Mouse (Mus musculus): Measurements from ENCODE around the gene Il9r. TPM values are rescaled to one million over a fixed set of nuclear protein-coding genes. Genes with fewer than 3 reads are reported as not detected.
"Not testable (repeated sequence)": the region's sequence is repeated elsewhere in the genome, so short reads cannot be mapped to it uniquely, and the experiment has no call there.

Gene Il9r
- polyA plus RNA-seq, 1 experiment, result 27.6 TPM

DNA sequence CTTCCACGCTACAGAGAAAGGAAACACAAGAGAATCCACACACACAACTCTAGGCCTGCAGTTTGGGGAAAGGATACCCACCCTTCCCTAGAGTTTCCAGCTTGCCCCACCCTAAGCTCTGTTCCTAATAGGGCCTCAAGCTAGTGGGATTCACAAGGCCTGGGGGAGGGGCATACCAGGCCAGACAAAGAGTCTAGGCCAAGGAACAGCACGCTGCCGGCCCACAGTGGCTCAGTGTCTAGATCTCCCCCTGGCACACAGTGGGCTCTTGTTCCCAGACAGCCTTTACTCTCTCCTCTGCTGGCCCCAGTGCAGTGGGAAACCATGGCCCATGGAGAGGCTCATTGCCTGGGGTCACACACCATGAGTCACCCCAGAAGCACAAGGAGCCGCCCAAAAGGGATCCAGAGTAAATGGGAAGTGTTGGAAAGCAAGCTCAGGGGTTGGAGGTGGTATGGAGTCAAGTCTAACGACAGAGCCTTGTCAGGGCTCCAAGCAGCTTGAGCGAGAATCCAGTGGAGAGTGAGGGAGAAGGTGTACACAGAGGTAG, 18.5 kb upstream of the Il9r start:
- TF ChIP-seq CTCF (IDR thresholded peaks at IDR 0.05; ENCODE audit: extremely low read depth, insufficient read depth, insufficient read length, insufficient replicate concordance) (no peak), POLR2A (IDR thresholded peaks at IDR 0.05; ENCODE audit: low read depth, low read length) (no peak)
- H3K4me3 ChIP-seq (ENCODE audit: extremely low read depth, insufficient read depth, insufficient read length), result no peak overlapping the region
- H3K27ac ChIP-seq (ENCODE audit: insufficient read depth, low read length), result no peak overlapping the region
- DNase-seq (ENCODE audit: low read depth in 1 of 2, low spot score in 2 of 2), result no peak
- peaks cover 12% of the 10 kb centered on the region for H3K27me3 ChIP-seq (ENCODE audit: control insufficient read depth, insufficient read depth, low read length)
- 87% methylated on average over 6 of the region's 6 CpGs for WGBS
- H3K36me3 ChIP-seq (ENCODE audit: control insufficient read depth, insufficient read depth, low read length), result no peaks in the 10 kb centered on the region
- H3K4me1 ChIP-seq (ENCODE audit: control insufficient read depth, insufficient read depth, insufficient read length), result peaks cover 16% of the 10 kb centered on the region

- peaks cover 8% of the 10 kb centered on the region for H3K27me3 ChIP-seq (ENCODE audit: control insufficient read depth, insufficient read depth, low read length)
- peak; percentile 59 to 66 for DNase-seq (ENCODE audit: low read depth in 1 of 2, low spot score in 2 of 2)
- H3K4me1 ChIP-seq (ENCODE audit: control insufficient read depth, insufficient read depth, insufficient read length), result peaks cover 6% of the 10 kb centered on the region
- no peak for TF ChIP-seq POLR2A (IDR thresholded peaks at IDR 0.05; ENCODE audit: low read depth, low read length)
- peak; percentile 87; the same call in 1 of the 2 replicates for TF ChIP-seq CTCF (IDR thresholded peaks at IDR 0.05; ENCODE audit: extremely low read depth, insufficient read depth, insufficient read length, insufficient replicate concordance)
- WGBS, result 24% methylated on average over 8 of the region's 8 CpGs
- no peak overlapping the region for H3K27ac ChIP-seq (ENCODE audit: insufficient read depth, low read length)
- H3K36me3 ChIP-seq (ENCODE audit: control insufficient read depth, insufficient read depth, low read length), result no peaks in the 10 kb centered on the region
- H3K4me3 ChIP-seq (ENCODE audit: extremely low read depth, insufficient read depth, insufficient read length), result no peak overlapping the region
Observed at GRCm38 (mm10) chr11:32216851-32217250, 16.8 kb upstream of the Il9r start.

DNA sequence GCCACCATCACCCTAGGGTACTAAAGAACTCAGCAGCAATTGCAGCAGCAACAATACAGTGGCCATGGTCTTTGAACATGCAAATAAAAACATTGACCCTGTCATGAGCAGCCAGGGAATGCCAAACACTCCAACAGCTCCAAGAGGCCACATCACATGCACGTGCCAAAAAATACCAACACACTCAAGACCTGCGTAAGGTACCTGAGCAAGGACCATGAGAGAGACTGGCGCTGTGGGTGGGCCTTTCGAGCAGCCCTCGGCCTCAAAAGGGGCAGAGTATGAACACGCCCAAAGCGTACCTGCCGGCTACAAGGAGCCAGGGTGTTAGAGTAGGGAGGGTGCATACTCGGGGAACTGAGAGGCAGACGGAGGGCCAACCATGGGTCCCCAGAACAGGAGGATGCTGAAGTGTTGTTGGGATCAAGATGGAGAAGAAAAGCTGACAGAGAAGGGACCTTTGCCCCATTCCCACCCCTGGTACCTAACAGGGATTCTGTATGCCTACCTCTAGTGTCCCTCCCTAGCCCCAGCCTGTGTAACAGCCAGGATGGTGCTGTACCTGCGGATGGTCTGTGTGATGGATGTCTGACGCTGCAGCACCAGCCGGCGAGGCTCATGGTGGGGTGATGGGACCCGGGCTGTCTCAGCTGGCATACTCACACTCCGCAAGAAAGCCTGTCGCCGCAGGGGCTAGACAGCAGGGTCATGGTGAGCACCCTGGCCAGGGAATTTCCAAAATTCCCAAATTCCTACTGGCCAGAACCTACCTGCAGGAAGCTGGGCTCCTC, 15.5 kb upstream of the Il9r start:
- Histone ChIP-seq H3K4me1 (ENCODE audit: control insufficient read depth, insufficient read depth, insufficient read length) (no peaks in the 10 kb centered on the region), H3K4me3 (ENCODE audit: extremely low read depth, insufficient read depth, insufficient read length) (no peak overlapping the region), H3K36me3 (ENCODE audit: control insufficient read depth, insufficient read depth, low read length) (no peaks in the 10 kb centered on the region), H3K27ac (ENCODE audit: insufficient read depth, low read length) (no peak overlapping the region), H3K27me3 (ENCODE audit: control insufficient read depth, insufficient read depth, low read length) (peaks cover under 1% of the 10 kb centered on the region; the same call in 1 of the 2 replicates)
- DNase-seq (ENCODE audit: low read depth in 1 of 2, low spot score in 2 of 2), result no peak
- WGBS, result 95% methylated on average over 18 of the region's 18 CpGs
- TF ChIP-seq POLR2A (IDR thresholded peaks at IDR 0.05; ENCODE audit: low read depth, low read length) (no peak), CTCF (IDR thresholded peaks at IDR 0.05; ENCODE audit: extremely low read depth, insufficient read depth, insufficient read length, insufficient replicate concordance) (no peak)

DNA sequence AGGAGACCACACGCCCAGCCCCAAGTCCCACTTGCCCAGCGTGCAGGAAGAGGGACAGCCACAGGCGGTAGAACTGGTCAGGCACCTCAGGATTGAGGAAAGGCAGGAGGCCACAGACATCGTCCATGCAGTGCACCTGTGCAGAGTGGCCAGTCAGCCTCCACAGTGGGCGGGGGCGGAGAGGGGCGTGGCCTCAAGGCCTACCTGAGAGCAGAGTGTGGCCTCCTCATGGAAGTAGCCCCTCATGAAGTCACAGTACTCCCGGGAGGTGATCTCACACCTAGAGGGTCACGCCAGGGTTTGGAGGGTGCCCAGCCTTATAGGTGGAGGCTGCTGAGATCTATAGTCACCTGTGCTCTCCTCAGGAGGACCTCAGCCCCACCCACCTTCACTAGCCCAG, 10.5 kb upstream of the Il9r start:
- TF ChIP-seq POLR2A (IDR thresholded peaks at IDR 0.05; ENCODE audit: low read depth, low read length), result no peak
- TF ChIP-seq CTCF (IDR thresholded peaks at IDR 0.05; ENCODE audit: extremely low read depth, insufficient read depth, insufficient read length, insufficient replicate concordance), result no peak
- WGBS, result 94% methylated on average over 9 of the region's 9 CpGs
- Histone ChIP-seq H3K4me1 (ENCODE audit: control insufficient read depth, insufficient read depth, insufficient read length) (peaks cover 3% of the 10 kb centered on the region; the same call in 1 of the 2 replicates), H3K4me3 (ENCODE audit: extremely low read depth, insufficient read depth, insufficient read length) (no peak overlapping the region), H3K27me3 (ENCODE audit: control insufficient read depth, insufficient read depth, low read length) (no peaks in the 10 kb centered on the region), H3K36me3 (ENCODE audit: control insufficient read depth, insufficient read depth, low read length) (peaks cover 6% of the 10 kb centered on the region), H3K27ac (ENCODE audit: insufficient read depth, low read length) (no peak overlapping the region)
- no peak for DNase-seq (ENCODE audit: low read depth in 1 of 2, low spot score in 2 of 2)

GRCm38 (mm10) chr11:32205058-32205873, 5.2 kb upstream of the Il9r start, which contains the start of gene Snrnp25:
Snrnp25 (plus strand) TSS chr11:32205415.
- H3K4me1 ChIP-seq (ENCODE audit: control insufficient read depth, insufficient read depth, insufficient read length), result peaks cover 7% of the 10 kb centered on the region; the same call in 1 of the 2 replicates
- peak within 1 kb of the TSS; percentile 75 for H3K4me3 ChIP-seq (ENCODE audit: extremely low read depth, insufficient read depth, insufficient read length)
- H3K27ac ChIP-seq (ENCODE audit: insufficient read depth, low read length), result 0 out of 2 replicates have a peak within 1 kb of the TSS, but pooled peaks have one; percentile 5
- H3K27me3 ChIP-seq (ENCODE audit: control insufficient read depth, insufficient read depth, low read length), result no peaks in the 10 kb centered on the region
- no peak; the same call in 1 of the 2 replicates for TF ChIP-seq CTCF (IDR thresholded peaks at IDR 0.05; ENCODE audit: extremely low read depth, insufficient read depth, insufficient read length, insufficient replicate concordance)
- TF ChIP-seq POLR2A (IDR thresholded peaks at IDR 0.05; ENCODE audit: low read depth, low read length), result peak; percentile 47
- WGBS, result under 1% methylated on average over 52 of the region's 52 CpGs
- peak; percentile 93 to 94 for DNase-seq (ENCODE audit: low read depth in 1 of 2, low spot score in 2 of 2)
- peaks cover 6% of the 10 kb centered on the region for H3K36me3 ChIP-seq (ENCODE audit: control insufficient read depth, insufficient read depth, low read length)

DNA sequence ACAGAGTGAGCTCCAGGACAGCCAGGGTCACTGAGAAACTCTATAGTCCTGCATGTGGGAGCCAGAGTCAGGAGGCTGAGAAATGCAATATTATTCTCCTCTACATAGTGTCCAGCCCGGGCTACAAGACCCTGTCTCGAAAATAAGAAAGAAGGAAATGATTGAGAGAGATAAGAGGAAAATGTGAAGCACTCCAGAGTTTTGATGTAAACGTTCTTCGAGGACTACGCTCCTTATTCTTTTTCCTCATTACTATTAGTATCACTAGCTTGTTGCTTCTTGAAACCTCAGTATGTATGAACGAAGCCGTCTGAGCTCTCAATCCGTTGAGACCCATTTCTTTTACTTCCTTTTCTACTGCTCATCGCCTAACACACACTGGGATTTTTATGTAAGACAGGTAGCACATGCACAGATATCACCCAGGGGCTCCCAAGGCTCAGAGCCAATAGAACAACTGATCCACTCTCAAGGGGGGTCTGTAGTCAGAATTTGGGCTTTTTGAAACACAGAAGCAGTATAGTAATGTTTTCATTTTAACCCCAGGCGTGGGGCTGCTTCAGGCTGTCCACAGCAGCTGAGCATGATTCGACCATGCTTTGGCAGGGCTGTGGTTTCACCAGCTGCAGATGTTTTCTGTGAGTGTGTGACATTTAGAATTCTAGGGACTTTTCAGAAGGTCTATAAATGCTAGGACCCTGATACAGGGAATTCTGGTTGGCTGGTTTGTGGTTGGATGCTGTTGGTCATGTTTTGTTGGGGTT, 2.0 kb upstream of the Il9r start:
- Histone ChIP-seq H3K27me3 (ENCODE audit: control insufficient read depth, insufficient read depth, low read length) (no peaks in the 10 kb centered on the region), H3K4me3 (ENCODE audit: extremely low read depth, insufficient read depth, insufficient read length) (no peak overlapping the region), H3K27ac (ENCODE audit: insufficient read depth, low read length) (peak overlapping the region; percentile 62), H3K4me1 (ENCODE audit: control insufficient read depth, insufficient read depth, insufficient read length) (peaks cover 8% of the 10 kb centered on the region; the same call in 1 of the 2 replicates), H3K36me3 (ENCODE audit: control insufficient read depth, insufficient read depth, low read length) (no peaks in the 10 kb centered on the region)
- DNase-seq (ENCODE audit: low read depth in 1 of 2, low spot score in 2 of 2), result no peak
- no peak for TF ChIP-seq POLR2A (IDR thresholded peaks at IDR 0.05; ENCODE audit: low read depth, low read length)
- TF ChIP-seq CTCF (IDR thresholded peaks at IDR 0.05; ENCODE audit: extremely low read depth, insufficient read depth, insufficient read length, insufficient replicate concordance), result no peak
- 48% methylated on average over 11 of the region's 11 CpGs for WGBS

DNA sequence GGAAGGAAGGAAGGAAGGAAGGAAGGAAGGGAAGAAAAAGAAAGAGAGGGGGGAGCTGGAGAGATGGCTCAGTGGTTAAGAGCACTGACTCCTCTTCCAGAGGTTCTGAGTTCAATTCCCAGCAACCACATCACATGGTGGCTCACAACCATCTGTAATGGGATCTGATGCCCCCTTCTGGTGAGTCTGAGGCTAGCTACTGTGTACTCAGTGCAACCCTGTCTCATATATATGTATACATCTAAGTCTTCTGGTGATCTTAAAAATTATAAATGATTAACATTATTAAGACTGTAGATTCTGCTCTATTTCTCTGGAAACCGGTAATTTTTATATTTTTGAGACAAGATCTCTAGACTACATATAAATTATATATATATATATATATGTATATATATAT, 913 bp upstream of the Il9r start:
- H3K27me3 ChIP-seq (ENCODE audit: control insufficient read depth, insufficient read depth, low read length); H3K36me3 ChIP-seq (ENCODE audit: control insufficient read depth, insufficient read depth, low read length); H3K27ac ChIP-seq (ENCODE audit: insufficient read depth, low read length); H3K4me3 ChIP-seq (ENCODE audit: extremely low read depth, insufficient read depth, insufficient read length); DNase-seq (ENCODE audit: low read depth in 1 of 2, low spot score in 2 of 2): not testable (repeated sequence)
- WGBS, result 80% methylated on average over 1 of the region's 1 CpGs
- peaks cover 13% of the 10 kb centered on the region for H3K4me1 ChIP-seq (ENCODE audit: control insufficient read depth, insufficient read depth, insufficient read length)

Measured in spleen, adult 2 months (tissue).